Mouse (Mus musculus) embryonic facial prominence, embryonic 14.5 days (tissue): Measurements from ENCODE around the gene Brca2. TPM values are rescaled to one million over a fixed set of nuclear protein-coding genes. Genes with fewer than 3 reads are reported as not detected.
A peak's percentile ranks its signal among the peaks of the same experiment; 100 is the strongest.
"Not testable (repeated sequence)": the region's sequence is repeated elsewhere in the genome, so short reads cannot be mapped to it uniquely, and the experiment has no call there.

Source experiments
- ATAC-seq: fragments of 200-750 bp; cut with Nextera tagmentation; 2 replicates; pipeline ENCODE4 v1.8.0; 2017; ENCODE audit warnings: low read depth, moderate number of reproducible peaks, moderate TSS enrichment
- DNase-seq: peaks from one replicate; pipeline ENCODE4 v3.0.0-alpha.2; 2015; ENCODE audit warnings: low spot score
- H3K27ac ChIP-seq: fragments of 300-500 bp; sonication (generic); replicated peaks from 2 replicates; pipeline ENCODE4 v1.5.1; 2014; ENCODE audit warnings: low read depth, mild to moderate bottlenecking, low read length, moderate library complexity
- H3K27me3 ChIP-seq: fragments of 300-500 bp; sonication (generic); replicated peaks from 2 replicates; pipeline ENCODE4 v1.6.1; 2014; ENCODE audit warnings: low read length; ENCODE audit not compliant: control insufficient read depth, insufficient read depth
- H3K36me3 ChIP-seq: fragments of 300-500 bp; sonication (generic); 2 replicates; pipeline ENCODE4 v1.6.1; 2014; ENCODE audit warnings: low read length, mixed read lengths; ENCODE audit not compliant: control insufficient read depth, insufficient read depth
- H3K4me1 ChIP-seq: fragments of 300-500 bp; sonication (generic); 2 replicates; pipeline ENCODE4 v1.6.1; 2014; ENCODE audit warnings: antibody characterized with exemption, low read length; ENCODE audit not compliant: control insufficient read depth, insufficient read depth
- H3K4me2 ChIP-seq: fragments of 300-500 bp; sonication (generic); 2 replicates; pipeline ENCODE4 v1.6.1; 2014; ENCODE audit warnings: low read depth, mild to moderate bottlenecking, low read length, moderate library complexity, mixed read lengths
- H3K4me3 ChIP-seq: fragments of 300-500 bp; sonication (generic); 2 replicates; pipeline ENCODE4 v1.5.1; 2014; ENCODE audit warnings: low read depth, mild to moderate bottlenecking, low read length
- H3K9ac ChIP-seq: fragments of 300-500 bp; sonication (generic); 2 replicates; pipeline ENCODE4 v1.6.1; 2014; ENCODE audit warnings: low read depth, mild to moderate bottlenecking, low read length, moderate library complexity, mixed read lengths
- H3K9me3 ChIP-seq: fragments of 300-500 bp; sonication (generic); 2 replicates; pipeline ENCODE4 v1.6.1; 2016; ENCODE audit warnings: low read length; ENCODE audit not compliant: control insufficient read depth
- WGBS: fragments of 180-500 bp; shearing (Covaris S2); extraction: QIAGEN DNeasy Blood & Tissue Kit; methylation state at CpG from one replicate; pipeline ENCODE4 v1.1.7; 2014; 5-methylcytosine and 5-hydroxymethylcytosine counted together
- polyA plus RNA-seq: library from polyadenylated mRNA; unstranded; fragments of >200 nt; fragmentation: Nextera tagmentation; extraction: Ambion mirVana; gene quantifications from 2 replicates; pipeline ENCODE4 v1.2.1, GENCODE M21; 2014

Gene Brca2
- polyA plus RNA-seq, result 14.5 and 21.0 TPM in 2 replicates

DNA sequence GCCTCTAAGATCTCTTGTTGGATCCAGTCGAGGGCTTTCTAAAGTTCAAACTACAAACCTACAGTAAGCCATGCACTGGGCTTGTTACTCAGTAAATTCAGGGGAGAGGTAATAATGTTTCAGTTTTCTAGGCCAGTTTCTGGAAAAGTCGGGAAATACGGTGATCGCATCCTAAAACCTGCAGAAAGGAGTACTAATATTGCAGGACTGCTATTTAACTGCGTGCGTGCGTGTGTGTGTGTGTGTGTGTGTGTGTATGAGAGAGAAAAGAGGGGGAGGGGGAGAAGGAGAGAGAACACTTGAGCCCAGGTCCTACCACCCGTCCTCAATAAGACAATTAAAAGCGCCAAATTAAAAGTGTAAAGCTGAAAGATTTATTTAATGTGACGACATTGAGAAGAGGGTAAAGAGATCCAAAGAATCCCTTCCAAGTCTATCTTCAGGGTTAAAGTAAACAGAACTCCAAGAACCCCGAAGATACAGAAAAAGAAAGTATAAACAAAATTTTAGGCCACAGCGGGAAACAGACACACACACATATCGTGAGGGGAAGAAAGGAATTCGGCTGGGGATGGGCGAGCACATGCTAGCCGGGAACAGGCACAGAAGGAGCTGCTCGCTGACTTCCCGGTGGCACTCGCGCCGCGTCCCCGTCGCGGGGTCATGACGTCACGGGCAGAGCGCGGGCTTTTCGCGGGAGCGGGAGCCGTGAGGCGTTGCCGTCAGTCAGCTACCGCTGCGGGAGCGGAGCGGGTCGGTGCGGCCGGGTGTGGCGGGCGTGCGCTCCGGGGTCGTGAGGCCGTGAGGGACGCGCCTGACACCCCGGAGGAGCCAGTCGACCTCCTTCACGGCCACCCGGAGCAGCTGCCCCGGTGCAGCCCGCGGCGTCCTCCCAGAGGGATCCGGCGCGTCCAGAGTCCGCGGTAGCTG is at the start of gene Brca2:
Gene Brca2 (plus strand): TSS at position 694 of the 930 bp plus-strand sequence.
- Histone ChIP-seq H3K27ac (peak within 1 kb of the TSS; percentile 83), H3K9me3 (no peaks in the 10 kb centered on the region), H3K4me2 (peak within 1 kb of the TSS; percentile 70), H3K9ac (peak within 1 kb of the TSS; percentile 91), H3K36me3 (no peaks in the 10 kb centered on the region), H3K4me1 (0 out of 2 replicates have a peak, but pooled peaks cover 7% of the 10 kb centered on the region), H3K27me3 (no peaks in the 10 kb centered on the region), H3K4me3 (peak within 1 kb of the TSS; percentile 87)
- ATAC-seq (peak; percentile 92), DNase-seq (peak; percentile 93)
- 12% methylated on average over 29 of the region's 63 CpGs for WGBS

DNA sequence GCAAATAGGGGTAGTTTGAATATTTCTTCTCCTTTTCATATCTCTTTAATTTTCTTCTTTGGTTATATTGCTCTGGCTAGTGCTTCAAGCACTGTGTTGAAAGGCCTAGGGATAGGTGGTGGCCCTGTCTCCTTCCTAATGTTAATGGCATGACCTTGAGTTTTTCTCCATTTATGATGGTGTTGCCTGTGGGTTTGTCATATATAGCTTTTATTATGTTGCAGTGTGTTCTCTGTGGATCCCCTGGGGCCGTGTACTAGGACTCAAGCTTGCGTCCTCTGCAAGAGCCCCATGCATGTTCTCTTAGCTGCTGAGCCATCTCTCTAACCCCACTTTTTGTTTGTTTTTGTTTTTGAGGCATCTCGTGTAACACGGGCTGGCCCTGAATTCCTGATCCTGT is 45.1 kb upstream of the Brca2 start:
- H3K4me1 ChIP-seq, result no peaks in the 10 kb centered on the region
- H3K4me3 ChIP-seq, result no peak overlapping the region
- ATAC-seq, result no peak
- H3K27ac ChIP-seq, result no peak overlapping the region
- WGBS, result 53% methylated on average over 4 of the region's 4 CpGs
- DNase-seq, result no peak
- H3K36me3 ChIP-seq, result peaks cover 8% of the 10 kb centered on the region; the same call in 1 of the 2 replicates
- no peak overlapping the region for H3K4me2 ChIP-seq
- H3K9ac ChIP-seq, result no peak overlapping the region
- H3K27me3 ChIP-seq, result no peaks in the 10 kb centered on the region
- no peaks in the 10 kb centered on the region for H3K9me3 ChIP-seq

DNA sequence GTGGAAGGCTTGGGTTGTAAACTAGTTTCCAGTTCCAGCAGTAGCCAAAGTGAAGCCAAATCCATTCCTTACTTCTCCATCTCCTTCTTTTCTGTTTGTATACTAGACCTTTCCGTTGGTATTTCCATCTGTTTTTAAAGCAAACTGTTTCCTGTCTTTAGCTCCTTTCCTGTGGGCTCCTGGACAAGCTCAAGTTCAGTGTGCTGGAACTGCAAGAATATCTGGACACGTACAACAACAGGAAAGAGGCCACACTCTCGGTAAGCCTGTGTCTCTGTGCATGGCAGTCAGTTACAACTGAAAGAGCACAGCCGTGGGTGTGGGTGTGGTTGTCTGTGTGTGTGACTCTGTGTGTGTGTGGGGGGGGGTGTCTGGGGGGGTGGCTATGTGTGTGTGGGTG is 43.8 kb upstream of the Brca2 start:
- Histone ChIP-seq H3K27me3 (no peaks in the 10 kb centered on the region), H3K9ac (no peak overlapping the region), H3K36me3 (no peaks in the 10 kb centered on the region), H3K4me2 (no peak overlapping the region), H3K4me1 (no peaks in the 10 kb centered on the region), H3K27ac (no peak overlapping the region), H3K9me3 (no peaks in the 10 kb centered on the region), H3K4me3 (no peak overlapping the region)
- 51% methylated on average over 4 of the region's 4 CpGs for WGBS
- ATAC-seq (no peak), DNase-seq (no peak)

DNA sequence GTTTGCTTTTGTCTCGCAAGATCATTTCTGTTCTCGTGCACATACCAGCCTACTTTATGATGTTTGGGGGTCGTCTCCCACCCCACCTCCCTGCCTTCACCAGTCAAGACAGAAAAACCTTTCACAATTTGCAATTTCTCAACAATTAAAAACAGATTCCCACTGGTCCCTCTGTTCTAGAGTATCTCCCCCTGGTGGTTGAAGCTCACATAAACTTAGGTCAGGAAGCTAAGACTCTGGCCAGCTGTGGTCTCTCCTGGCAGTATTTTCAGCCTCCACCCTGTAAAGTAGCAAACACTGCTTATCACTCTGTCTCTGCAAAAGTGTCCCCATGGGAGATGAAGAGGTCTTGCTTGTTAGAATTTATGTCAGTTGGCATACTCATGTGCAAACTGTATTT is 37.2 kb upstream of the Brca2 start:
- DNase-seq (peak; percentile 68), ATAC-seq (no peak)
- no peak overlapping the region for H3K9ac ChIP-seq
- no peak overlapping the region for H3K27ac ChIP-seq
- H3K4me1 ChIP-seq, result no peaks in the 10 kb centered on the region
- WGBS, result 36% methylated on average over 3 of the region's 3 CpGs
- H3K4me3 ChIP-seq, result no peak overlapping the region
- H3K9me3 ChIP-seq, result no peaks in the 10 kb centered on the region
- H3K36me3 ChIP-seq, result no peaks in the 10 kb centered on the region
- H3K27me3 ChIP-seq, result no peaks in the 10 kb centered on the region
- no peak overlapping the region; the same call in 1 of the 2 replicates for H3K4me2 ChIP-seq

DNA sequence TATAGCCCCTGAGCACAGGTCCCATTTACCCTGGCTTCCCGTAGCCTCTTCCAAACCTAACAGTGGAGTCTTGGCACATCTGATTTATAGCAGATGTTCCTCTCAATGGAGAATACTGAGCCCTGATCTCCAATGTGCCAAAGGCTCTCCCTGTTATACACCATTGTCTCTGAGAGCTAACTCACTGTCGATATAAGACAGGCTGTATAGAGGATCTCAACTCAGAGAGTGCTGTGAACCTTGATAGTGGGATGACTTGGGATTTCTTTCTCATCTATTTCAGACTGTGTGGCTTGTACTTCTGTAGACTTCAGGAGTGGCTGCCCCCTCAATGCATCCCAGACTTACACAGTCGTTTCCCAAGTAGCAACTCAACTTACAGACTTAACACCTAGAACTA is 32.1 kb upstream of the Brca2 start:
- WGBS, result 63% methylated on average over 3 of the region's 3 CpGs
- ATAC-seq, result no peak
- Histone ChIP-seq H3K36me3 (0 out of 2 replicates have a peak, but pooled peaks cover 7% of the 10 kb centered on the region), H3K4me3 (no peak overlapping the region), H3K4me1 (peaks cover 5% of the 10 kb centered on the region; the same call in 1 of the 2 replicates), H3K9me3 (0 out of 2 replicates have a peak, but pooled peaks cover 4% of the 10 kb centered on the region), H3K27ac (no peak overlapping the region), H3K9ac (no peak overlapping the region), H3K27me3 (no peaks in the 10 kb centered on the region), H3K4me2 (no peak overlapping the region)
- DNase-seq, result no peak

DNA sequence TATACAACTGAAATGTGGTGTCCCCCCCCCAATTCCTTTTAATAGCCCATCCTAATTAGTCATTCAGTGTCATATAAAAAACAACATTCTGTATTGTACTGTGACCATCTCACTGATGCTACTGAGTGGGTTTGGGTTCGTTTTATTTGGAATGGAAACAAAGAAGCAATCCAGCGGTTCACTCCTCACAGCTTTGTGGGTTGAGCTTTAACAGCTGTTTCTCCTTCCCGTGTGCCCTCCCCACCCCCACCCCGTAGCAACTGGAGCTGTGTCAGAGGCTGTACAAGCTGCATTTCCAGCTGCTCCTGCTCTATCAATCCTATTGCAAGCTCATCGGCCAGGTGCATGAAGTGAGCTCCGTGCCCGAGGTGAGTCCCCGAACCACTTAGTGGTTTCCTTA is 31.6 kb upstream of the Brca2 start:
- Histone ChIP-seq H3K4me3 (no peak overlapping the region), H3K27ac (no peak overlapping the region), H3K4me2 (no peak overlapping the region), H3K4me1 (peaks cover 5% of the 10 kb centered on the region; the same call in 1 of the 2 replicates), H3K36me3 (0 out of 2 replicates have a peak, but pooled peaks cover 7% of the 10 kb centered on the region), H3K9me3 (0 out of 2 replicates have a peak, but pooled peaks cover 4% of the 10 kb centered on the region), H3K27me3 (no peaks in the 10 kb centered on the region), H3K9ac (no peak overlapping the region)
- no peak for ATAC-seq
- peak; percentile 43 for DNase-seq
- WGBS, result 45% methylated on average over 8 of the region's 8 CpGs

DNA sequence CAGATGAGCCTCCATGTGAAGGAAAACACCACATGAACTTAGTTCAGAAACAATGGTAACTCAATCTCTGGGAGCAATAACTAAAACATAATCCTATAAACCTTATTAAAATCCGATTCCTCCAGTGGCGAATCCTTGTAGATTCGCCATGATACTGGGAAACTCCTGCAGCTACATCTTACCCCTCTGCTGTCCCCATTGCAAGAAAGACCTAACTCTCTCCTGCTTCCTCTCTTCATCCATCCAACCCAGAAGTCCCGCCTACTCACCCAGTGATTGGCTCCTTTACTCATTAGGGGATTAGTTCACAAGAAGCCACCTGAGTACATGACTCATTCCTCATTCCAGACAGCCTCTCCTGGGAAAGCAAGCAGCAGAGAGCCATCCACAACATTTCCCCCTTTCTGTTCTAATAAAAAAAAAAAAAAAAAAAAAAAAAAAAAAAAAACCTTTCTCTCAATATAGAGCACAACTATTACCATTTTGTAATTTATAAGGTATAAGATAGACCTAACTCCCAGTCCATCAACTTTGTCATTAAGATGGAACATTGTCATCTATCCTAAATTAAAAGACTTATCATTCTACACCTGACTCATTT is 30.8 kb upstream of the Brca2 start:
- H3K4me1 ChIP-seq, H3K27ac ChIP-seq, ATAC-seq, H3K4me2 ChIP-seq, H3K36me3 ChIP-seq, H3K4me3 ChIP-seq, DNase-seq, H3K9me3 ChIP-seq, H3K27me3 ChIP-seq, H3K9ac ChIP-seq: not testable (repeated sequence)
- 85% methylated on average over 4 of the region's 4 CpGs for WGBS

DNA sequence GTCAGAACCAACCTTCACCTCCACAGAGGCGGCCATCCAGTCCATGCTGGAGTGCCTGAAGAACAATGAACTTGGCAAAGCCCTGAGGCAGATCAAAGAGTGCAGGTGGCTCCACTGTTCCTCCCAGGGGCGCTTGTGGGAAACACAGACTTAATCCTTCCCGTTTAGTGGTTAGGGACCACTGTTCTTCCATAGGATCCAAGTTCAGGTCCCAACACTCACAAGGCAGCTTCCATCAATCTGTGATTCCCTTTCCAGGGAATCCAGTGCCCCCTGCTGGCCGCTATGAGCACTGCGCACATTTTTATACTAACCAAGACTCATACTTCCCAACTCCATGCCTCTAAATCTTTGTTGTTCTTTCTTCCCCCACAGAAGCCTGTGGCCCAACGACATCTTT is 26.6 kb upstream of the Brca2 start:
- Histone ChIP-seq H3K4me3 (no peak overlapping the region), H3K4me1 (peaks cover 5% of the 10 kb centered on the region; the same call in 1 of the 2 replicates), H3K4me2 (no peak overlapping the region), H3K9ac (no peak overlapping the region), H3K27ac (no peak overlapping the region), H3K9me3 (0 out of 2 replicates have a peak, but pooled peaks cover 4% of the 10 kb centered on the region), H3K36me3 (0 out of 2 replicates have a peak, but pooled peaks cover 7% of the 10 kb centered on the region), H3K27me3 (no peaks in the 10 kb centered on the region)
- ATAC-seq (no peak), DNase-seq (no peak)
- WGBS, result 39% methylated on average over 6 of the region's 6 CpGs
